Mouse (Mus musculus): Measurements from ENCODE around the gene Wfdc21. TPM values are rescaled to one million over a fixed set of nuclear protein-coding genes. Genes with fewer than 3 reads are reported as not detected.
A peak's percentile ranks its signal among the peaks of the same experiment; 100 is the strongest.

Wfdc21 gene
- polyA plus RNA-seq, 1 experiment from 2014 or later, result not detected

DNA sequence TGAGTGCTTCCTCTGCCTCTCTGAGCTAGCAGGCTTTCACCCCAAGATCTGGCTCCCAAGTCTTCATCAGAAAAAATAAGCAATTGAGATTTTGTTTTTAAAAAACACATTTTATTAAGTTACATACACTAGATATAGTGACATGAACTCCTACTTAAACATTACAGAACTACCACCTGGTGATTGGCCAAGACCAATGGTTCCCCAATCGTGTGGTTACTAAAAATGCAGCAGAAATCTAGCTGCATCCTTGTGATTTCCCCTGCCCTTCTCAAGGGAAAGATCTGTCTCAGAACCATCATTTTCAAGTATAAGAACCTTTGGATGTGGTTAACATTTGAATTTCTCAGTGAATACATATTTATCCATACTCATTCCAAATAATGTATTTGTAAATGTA, 12.5 kb upstream of the Wfdc21 start:
- H3K9ac ChIP-seq, result no peak overlapping the region
- H3K9me3 ChIP-seq, result 0 out of 2 replicates have a peak, but pooled peaks cover 5% of the 10 kb centered on the region
- H3K36me3 ChIP-seq, result no peaks in the 10 kb centered on the region
- no peak overlapping the region for H3K27ac ChIP-seq (replicated peaks)
- no peak for ATAC-seq (ENCODE audit: extremely low read depth, insufficient number of reproducible peaks, low FRiP score, low TSS enrichment)
- H3K4me3 ChIP-seq, result no peak overlapping the region
- no peak overlapping the region for H3K4me2 ChIP-seq
- WGBS, result 84% methylated on average over 1 of the region's 1 CpGs
- H3K4me1 ChIP-seq, result no peaks in the 10 kb centered on the region
- peaks cover 5% of the 10 kb centered on the region; the same call in 1 of the 2 replicates for H3K27me3 ChIP-seq (replicated peaks)

DNA sequence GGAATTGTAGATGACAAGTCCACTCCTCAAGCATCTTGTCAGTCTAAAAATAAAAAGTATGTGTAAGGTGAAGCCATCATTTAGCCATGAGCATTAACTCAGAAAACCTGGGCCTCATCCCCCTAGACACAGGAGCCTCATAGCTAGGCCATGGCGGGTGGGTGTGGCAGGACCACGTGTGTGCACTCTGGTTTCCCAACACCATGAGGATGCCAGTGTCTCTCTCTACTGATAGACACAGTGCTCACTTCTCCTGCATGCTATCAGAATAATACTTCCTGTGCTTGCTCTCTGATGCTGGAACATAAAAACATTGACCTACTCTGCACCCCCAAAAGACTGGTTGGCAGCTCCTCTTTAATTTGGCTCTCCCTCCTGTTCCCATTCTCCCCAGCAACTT, 10.9 kb upstream of the Wfdc21 start:
- H3K4me3 ChIP-seq, result no peak overlapping the region
- H3K9me3 ChIP-seq, result 0 out of 2 replicates have a peak, but pooled peaks cover 5% of the 10 kb centered on the region
- WGBS, result 57% methylated on average over 2 of the region's 2 CpGs
- H3K27ac ChIP-seq (replicated peaks), result no peak overlapping the region
- no peak overlapping the region for H3K4me2 ChIP-seq
- peaks cover 16% of the 10 kb centered on the region for H3K27me3 ChIP-seq (replicated peaks)
- no peaks in the 10 kb centered on the region for H3K4me1 ChIP-seq
- H3K36me3 ChIP-seq, result no peaks in the 10 kb centered on the region
- H3K9ac ChIP-seq, result no peak overlapping the region
- no peak for ATAC-seq (ENCODE audit: extremely low read depth, insufficient number of reproducible peaks, low FRiP score, low TSS enrichment)

DNA sequence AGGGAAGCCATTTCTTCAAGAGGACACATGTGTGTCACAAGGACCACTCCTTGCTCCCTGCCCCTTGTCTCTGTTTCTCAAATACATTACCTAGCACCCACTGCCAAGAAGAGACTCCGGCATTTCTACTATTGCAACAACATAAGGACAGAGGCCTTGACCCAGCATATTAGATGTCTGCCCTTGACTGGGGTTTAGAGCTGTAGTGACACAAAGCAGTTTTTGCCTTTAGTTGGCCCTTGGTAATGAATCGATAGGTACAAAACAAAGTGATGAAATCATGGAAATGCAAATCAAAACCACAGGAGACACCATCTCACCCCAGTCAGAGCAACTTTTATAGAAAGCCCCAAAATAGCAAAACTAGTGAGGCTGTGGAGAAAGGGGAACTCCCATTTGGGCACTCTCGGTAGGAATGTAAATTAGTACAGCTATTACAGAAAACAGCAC, 9.6 kb upstream of the Wfdc21 start:
- no peak for ATAC-seq (ENCODE audit: extremely low read depth, insufficient number of reproducible peaks, low FRiP score, low TSS enrichment)
- Histone ChIP-seq H3K4me2 (no peak overlapping the region), H3K4me3 (no peak overlapping the region), H3K9me3 (0 out of 2 replicates have a peak, but pooled peaks cover 5% of the 10 kb centered on the region), H3K27ac (replicated peaks) (no peak overlapping the region), H3K36me3 (no peaks in the 10 kb centered on the region), H3K27me3 (replicated peaks) (peaks cover 29% of the 10 kb centered on the region), H3K4me1 (no peaks in the 10 kb centered on the region), H3K9ac (no peak overlapping the region)
- WGBS, result 72% methylated on average over 3 of the region's 3 CpGs

DNA sequence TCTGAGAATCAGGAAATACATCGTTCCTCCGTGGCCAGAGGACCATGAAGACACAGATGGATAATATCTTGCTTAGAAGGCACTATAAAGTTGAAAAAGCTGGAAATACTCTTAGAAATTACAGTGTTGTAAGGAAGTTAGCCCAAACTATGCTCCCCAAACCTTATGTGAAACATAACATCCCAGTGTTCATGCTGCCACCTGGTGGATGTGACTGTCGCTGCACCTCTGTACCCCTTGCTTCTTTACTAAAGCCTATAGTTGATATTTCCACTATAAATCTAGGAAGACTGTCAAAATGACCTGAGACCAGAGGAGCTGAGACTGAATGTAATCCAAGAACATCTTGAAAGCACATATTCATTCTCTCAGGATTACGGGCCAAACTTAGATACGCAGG, 7.5 kb upstream of the Wfdc21 start:
- no peak overlapping the region for H3K4me2 ChIP-seq
- H3K9me3 ChIP-seq, result no peaks in the 10 kb centered on the region
- WGBS, result 22% methylated on average over 5 of the region's 5 CpGs
- no peak for ATAC-seq (ENCODE audit: extremely low read depth, insufficient number of reproducible peaks, low FRiP score, low TSS enrichment)
- H3K27ac ChIP-seq (replicated peaks), result no peak overlapping the region
- H3K4me1 ChIP-seq, result no peaks in the 10 kb centered on the region
- no peaks in the 10 kb centered on the region for H3K36me3 ChIP-seq
- no peak overlapping the region for H3K4me3 ChIP-seq
- H3K27me3 ChIP-seq (replicated peaks), result peaks cover 48% of the 10 kb centered on the region
- no peak overlapping the region for H3K9ac ChIP-seq

DNA sequence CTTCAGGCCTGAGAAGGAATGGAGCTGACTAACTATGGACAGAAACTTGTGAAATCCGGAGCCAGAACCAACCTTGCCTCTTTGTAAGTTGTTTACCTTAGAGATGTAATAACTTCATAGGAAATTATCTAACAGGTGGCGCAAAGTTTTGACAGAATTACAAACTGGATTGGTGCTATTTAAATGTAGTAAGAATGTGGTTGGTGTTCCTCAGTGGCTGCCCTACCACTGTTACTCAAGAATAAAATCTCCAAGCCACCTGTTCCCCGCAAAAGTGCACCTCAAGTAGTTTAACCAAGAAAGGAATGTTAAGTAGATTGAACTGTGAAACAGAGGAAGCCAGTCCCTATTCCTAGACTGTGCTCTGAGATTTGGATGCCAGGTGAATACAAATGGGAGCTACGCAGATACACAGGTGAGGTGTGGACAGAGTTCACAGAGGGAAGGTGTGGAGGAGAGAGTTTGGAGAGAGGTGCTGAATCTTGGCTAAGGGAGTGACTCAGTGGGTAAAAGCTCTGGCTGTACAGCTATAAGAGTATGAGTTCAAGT, 6.2 kb upstream of the Wfdc21 start:
- H3K9ac ChIP-seq, result no peak overlapping the region
- H3K27ac ChIP-seq (replicated peaks), result no peak overlapping the region
- H3K4me3 ChIP-seq, result no peak overlapping the region
- ATAC-seq (ENCODE audit: extremely low read depth, insufficient number of reproducible peaks, low FRiP score, low TSS enrichment), result no peak
- peaks cover 61% of the 10 kb centered on the region for H3K27me3 ChIP-seq (replicated peaks)
- H3K9me3 ChIP-seq, result no peaks in the 10 kb centered on the region
- no peaks in the 10 kb centered on the region for H3K4me1 ChIP-seq
- 68% methylated on average over 4 of the region's 4 CpGs for WGBS
- no peak overlapping the region for H3K4me2 ChIP-seq
- H3K36me3 ChIP-seq, result no peaks in the 10 kb centered on the region

DNA sequence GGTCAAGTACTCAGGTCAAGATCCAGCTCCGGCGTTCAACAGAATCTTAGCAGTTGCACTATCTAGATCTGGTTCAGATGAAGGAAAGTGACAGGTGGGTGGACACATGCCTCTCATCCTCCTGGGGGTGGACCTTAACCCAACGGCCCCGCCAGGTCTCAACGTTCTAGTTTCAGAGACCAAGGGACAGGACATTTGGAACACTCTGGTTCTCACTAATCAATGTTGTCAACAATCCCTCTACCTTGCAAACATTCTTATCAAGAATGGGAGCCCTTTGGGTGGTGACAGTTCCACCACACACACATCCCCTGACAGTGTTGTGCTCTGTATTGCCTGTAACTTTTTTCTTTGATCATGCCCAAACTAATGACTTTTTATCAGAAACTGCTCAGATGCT, 4.9 kb upstream of the Wfdc21 start:
- H3K27ac ChIP-seq (replicated peaks), result no peak overlapping the region
- ATAC-seq (ENCODE audit: extremely low read depth, insufficient number of reproducible peaks, low FRiP score, low TSS enrichment), result no peak
- peaks cover 69% of the 10 kb centered on the region for H3K27me3 ChIP-seq (replicated peaks)
- no peak overlapping the region for H3K4me2 ChIP-seq
- 54% methylated on average over 5 of the region's 5 CpGs for WGBS
- no peak overlapping the region for H3K9ac ChIP-seq
- no peaks in the 10 kb centered on the region for H3K36me3 ChIP-seq
- H3K4me1 ChIP-seq, result no peaks in the 10 kb centered on the region
- no peak overlapping the region for H3K4me3 ChIP-seq
- H3K9me3 ChIP-seq, result no peaks in the 10 kb centered on the region

DNA sequence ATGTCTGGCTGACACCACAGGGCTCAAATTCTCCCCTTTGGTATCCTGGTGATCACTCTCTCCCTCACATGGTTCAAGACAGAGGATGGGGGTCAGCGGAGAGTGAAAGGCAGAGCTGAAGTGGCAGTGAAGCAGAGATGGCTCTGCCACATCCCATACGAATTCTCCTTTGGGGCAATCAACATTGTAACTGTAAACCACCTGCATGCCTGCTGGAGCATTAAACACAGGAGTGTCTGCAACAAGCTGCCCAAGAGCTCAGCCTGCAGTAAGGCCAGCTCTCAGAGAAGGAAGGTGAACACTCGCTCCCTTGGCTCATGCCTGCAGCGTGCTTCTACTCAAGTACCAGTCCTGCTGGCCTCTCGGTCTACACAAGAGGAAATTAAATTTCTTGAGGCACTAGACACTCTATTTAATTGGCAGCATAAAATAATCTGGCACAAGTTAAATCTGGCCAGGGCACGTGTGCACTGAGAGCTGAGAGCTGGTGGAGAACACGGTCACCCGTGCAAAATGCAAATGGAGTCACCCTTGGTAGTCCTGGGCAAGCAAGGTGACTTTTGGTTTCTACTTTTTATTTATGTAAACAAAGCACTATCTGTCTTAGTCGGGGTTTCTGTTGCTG, 3.9 kb upstream of the Wfdc21 start:
- Histone ChIP-seq H3K9me3 (no peaks in the 10 kb centered on the region), H3K9ac (no peak overlapping the region), H3K4me2 (no peak overlapping the region), H3K4me3 (no peak overlapping the region), H3K36me3 (no peaks in the 10 kb centered on the region), H3K27ac (replicated peaks) (no peak overlapping the region), H3K4me1 (no peaks in the 10 kb centered on the region), H3K27me3 (replicated peaks) (peaks cover 79% of the 10 kb centered on the region)
- 67% methylated on average over 9 of the region's 9 CpGs for WGBS
- ATAC-seq (ENCODE audit: extremely low read depth, insufficient number of reproducible peaks, low FRiP score, low TSS enrichment), result no peak

DNA sequence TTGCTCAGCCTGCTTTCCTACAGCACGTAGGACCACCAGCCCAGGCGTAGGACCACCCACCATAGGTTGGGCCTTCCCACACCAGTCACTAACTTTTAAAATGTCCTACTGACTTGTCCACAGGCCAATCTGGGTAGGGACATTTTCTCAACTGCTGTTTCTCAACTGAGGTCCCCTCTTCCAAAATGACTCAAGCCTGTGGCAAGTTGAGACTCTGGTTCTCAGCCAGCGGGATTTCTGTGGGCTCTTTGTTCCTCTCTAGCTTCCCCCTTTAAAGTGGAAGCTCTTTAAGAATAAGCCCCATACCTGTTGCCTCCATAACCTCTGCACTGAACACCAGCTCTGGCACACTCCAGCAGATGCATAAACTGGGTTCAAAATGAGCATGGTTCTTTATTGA, 3.2 kb upstream of the Wfdc21 start:
- ATAC-seq (ENCODE audit: extremely low read depth, insufficient number of reproducible peaks, low FRiP score, low TSS enrichment), result no peak
- Histone ChIP-seq H3K27me3 (replicated peaks) (peaks cover 85% of the 10 kb centered on the region), H3K9me3 (no peaks in the 10 kb centered on the region), H3K36me3 (no peaks in the 10 kb centered on the region), H3K4me2 (no peak overlapping the region), H3K27ac (replicated peaks) (no peak overlapping the region), H3K4me3 (no peak overlapping the region), H3K4me1 (no peaks in the 10 kb centered on the region), H3K9ac (no peak overlapping the region)
- 73% methylated on average over 3 of the region's 3 CpGs for WGBS

DNA sequence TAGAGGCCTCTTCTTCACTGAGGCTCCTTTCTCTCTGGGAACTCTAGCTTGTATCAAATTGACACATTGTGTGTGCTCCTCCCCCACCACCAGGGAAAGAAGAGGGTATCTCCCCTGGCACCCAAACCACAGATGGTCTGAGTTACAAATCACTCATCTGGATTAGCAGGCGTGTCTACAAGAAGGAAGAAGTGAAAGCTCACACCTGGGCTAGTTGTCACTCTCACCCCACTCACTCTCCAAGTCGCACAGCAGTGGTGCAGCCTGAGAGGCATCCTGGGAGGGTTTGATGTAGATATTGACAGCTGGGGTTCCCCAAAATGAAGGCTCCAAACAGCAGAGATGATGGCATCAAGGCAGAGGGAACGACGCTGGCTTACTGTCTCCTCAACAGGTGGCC, 588 bp upstream of the Wfdc21 start:
- 41% methylated on average over 4 of the region's 4 CpGs for WGBS
- Histone ChIP-seq H3K36me3 (no peaks in the 10 kb centered on the region), H3K27ac (replicated peaks) (no peak overlapping the region), H3K27me3 (replicated peaks) (peaks cover 87% of the 10 kb centered on the region), H3K9ac (no peak overlapping the region), H3K9me3 (no peaks in the 10 kb centered on the region), H3K4me2 (no peak overlapping the region), H3K4me1 (no peaks in the 10 kb centered on the region), H3K4me3 (no peak overlapping the region)
- ATAC-seq (ENCODE audit: extremely low read depth, insufficient number of reproducible peaks, low FRiP score, low TSS enrichment), result no peak

DNA sequence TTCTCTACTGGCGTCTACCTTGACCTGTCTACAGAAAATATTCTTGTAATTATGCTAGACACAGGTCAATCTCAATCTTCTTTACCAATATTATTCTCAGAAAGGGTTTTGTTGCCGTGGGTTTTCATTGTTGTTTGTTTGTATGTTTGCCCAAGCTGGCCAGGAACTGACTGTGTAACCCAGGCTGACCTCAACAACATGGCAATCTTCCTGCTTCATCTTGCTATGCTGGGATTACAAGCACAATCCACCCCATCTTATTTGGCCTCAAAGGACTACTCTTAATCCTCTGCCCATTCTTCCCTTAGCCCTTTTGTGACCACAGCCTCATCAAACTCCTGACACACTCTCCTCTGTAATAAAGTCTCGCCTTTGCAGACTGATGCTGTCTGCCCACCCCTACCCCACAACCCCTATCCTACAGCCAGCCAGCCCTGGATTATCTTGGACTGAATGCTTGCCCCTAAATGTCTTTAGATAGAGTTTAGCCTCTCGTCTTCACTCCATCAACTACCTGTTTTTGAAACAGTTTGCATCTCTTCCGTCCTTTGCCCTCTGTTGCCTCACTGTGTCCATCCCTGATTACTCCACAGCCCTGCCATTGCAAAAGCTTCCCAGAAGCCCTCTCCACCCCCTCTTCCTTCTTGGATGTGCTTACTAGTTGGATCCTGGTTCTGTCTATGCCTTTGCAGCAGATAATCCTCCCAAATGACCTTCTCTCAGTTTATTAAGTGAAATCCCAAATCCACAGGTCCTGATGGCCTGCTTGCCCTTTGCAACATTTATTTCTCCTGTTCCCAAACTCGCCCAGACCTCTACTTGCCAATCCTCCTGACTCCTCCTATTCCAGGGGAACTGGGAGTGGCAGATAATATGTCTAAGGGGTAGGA, 881 bp downstream of the Wfdc21 start:
- Histone ChIP-seq H3K27ac (replicated peaks) (no peak overlapping the region), H3K9ac (no peak overlapping the region), H3K4me3 (no peak overlapping the region), H3K27me3 (replicated peaks) (peaks cover 88% of the 10 kb centered on the region), H3K9me3 (no peaks in the 10 kb centered on the region), H3K4me1 (no peaks in the 10 kb centered on the region), H3K36me3 (no peaks in the 10 kb centered on the region), H3K4me2 (no peak overlapping the region)
- no peak for ATAC-seq (ENCODE audit: extremely low read depth, insufficient number of reproducible peaks, low FRiP score, low TSS enrichment)
- 59% methylated on average over 6 of the region's 6 CpGs for WGBS

DNA sequence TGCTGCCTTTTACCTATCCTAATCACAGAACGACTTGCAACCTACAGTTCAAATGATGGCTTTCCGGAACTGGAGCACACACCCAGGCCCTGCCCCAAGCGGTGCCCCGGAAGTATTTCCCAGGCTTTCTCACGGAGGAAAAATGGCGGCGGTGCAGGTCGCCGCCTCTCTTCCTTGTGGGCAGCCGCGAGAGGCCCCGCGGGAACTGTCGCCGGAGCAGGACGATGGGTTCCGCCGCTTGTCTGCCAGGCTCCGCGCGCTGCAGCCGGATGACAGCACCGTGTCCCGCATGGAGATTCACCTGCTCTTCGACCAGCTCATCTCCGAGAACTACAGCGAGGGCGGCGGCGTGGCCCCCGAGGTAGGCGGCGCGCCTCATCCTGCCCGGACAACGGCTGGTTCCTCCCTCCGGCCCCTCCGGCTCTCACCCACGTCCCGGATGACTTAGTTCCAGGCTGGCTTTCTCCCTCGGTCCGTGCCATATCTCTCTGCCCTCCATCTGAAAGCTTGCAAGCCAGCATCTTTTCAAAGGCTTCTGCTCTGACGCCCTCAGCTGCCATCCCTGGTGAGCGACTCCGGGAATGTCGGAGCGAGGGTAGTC, 6.9 kb downstream of the Wfdc21 start, which contains the start of gene Heatr6:
Gene Heatr6 (plus strand): TSS at position 116 of the 601 bp plus-strand sequence.
- whole genome bisulfite sequencing, result 1% methylated on average over 47 of the region's 47 CpGs
- Histone ChIP-seq H3K4me2 (peak within 1 kb of the TSS; percentile 75), H3K4me3 (peak within 1 kb of the TSS; percentile 95), H3K36me3 (peaks cover 29% of the 10 kb centered on the region), H3K27ac (replicated peaks) (peak within 1 kb of the TSS; percentile 83), H3K9me3 (no peaks in the 10 kb centered on the region), H3K9ac (peak within 1 kb of the TSS; percentile 90), H3K27me3 (replicated peaks) (peaks cover 29% of the 10 kb centered on the region), H3K4me1 (peaks cover 18% of the 10 kb centered on the region)
- ATAC-seq (ENCODE audit: extremely low read depth, insufficient number of reproducible peaks, low FRiP score, low TSS enrichment), result peak; percentile 71
